Mouse (Mus musculus) urinary bladder, adult 2 months (tissue): ENCODE results near the gene Coasy. TPM values are rescaled to one million over a fixed set of nuclear protein-coding genes. Genes with fewer than 3 reads are reported as not detected.

Experiments
- DNase-seq: peaks from one replicate; pipeline ENCODE4 v3.0.0; 2022; ENCODE audit warnings: low spot score
- polyA plus RNA-seq: library from polyadenylated mRNA; depleted of rRNA; stranded (reverse); fragments of >200 nt; gene quantifications from 2 replicates; pipeline ENCODE4 v1.2.3, GENCODE M21; 2012; rRNA removed

Gene Coasy
- 25.8 and 38.8 TPM in 2 replicates for polyA plus RNA-seq

DNA sequence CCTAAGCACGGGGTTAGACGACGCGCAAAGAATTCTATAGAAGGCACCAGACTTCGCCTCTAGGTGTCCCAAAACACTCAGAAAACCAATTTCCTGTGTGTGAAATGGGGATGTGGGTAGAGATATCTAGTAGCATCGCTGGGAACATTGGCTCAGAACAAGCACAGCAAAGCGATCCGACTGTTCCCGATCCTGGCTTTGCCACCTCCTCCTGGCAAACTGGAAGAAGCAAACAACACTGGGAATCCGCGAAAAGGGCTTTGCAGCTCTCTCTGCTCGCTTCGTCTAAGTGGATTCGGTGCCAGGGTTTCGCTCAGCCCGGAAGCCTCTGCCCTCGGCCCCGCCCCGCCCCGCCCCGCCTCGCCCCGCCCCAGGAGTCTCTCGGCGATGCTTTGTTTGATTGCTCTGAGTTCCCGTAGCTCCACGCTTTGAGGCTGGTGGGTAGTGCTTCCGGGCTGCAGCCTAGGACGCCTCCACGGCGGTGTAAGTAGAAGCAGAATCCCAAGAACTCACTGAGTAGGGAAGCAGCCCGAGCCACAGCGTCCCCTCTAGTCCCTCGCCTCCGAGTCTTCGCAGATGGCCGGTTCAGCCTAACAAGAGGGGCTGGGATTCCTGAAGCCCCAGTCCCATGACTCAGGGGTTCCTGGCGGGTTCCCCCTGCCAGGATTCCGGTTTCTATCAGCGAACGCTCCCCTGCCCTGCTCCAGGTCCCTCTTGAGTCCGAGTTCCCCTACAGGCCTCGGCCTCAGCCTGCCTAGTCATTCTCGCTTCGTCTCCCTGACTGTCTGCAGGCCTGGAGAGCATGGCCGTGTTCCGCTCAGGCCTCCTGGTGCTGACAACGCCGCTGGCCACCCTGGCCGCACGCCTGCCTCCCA is at the start of gene Coasy:
Gene Coasy (plus strand): TSS at position 358 of the 875 bp plus-strand sequence.
- peak; percentile 63 for DNase-seq

DNA sequence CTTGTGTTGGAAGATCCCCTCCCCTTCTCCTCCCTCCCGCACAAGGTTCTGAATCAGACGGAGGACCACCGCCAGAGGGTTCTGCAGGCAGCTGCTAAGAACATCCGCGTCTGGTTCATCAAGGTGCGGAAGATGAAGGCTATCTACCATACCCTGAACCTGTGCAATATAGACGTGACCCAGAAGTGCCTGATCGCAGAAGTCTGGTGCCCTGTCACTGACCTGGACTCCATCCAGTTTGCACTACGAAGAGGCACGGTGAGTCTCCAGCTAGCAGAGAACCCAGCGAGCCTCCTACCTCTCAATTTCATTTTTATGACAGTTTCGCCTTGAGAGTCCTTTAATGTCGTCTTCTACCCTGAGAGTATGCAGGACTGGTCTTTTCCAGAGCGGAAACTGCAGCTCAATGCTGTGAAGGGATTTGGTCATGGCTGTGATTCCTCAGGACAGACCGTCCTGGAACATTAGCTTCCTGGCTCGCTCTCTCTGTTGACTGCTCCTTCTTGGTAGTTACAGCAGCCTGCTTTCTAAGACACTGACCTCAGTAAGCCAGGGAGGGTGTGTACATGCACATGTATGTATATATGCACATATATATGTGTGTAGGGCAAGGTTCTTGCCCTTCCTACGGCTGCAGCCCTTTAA is 48.4 kb upstream of the Coasy start:
- DNase-seq, result no peak

DNA sequence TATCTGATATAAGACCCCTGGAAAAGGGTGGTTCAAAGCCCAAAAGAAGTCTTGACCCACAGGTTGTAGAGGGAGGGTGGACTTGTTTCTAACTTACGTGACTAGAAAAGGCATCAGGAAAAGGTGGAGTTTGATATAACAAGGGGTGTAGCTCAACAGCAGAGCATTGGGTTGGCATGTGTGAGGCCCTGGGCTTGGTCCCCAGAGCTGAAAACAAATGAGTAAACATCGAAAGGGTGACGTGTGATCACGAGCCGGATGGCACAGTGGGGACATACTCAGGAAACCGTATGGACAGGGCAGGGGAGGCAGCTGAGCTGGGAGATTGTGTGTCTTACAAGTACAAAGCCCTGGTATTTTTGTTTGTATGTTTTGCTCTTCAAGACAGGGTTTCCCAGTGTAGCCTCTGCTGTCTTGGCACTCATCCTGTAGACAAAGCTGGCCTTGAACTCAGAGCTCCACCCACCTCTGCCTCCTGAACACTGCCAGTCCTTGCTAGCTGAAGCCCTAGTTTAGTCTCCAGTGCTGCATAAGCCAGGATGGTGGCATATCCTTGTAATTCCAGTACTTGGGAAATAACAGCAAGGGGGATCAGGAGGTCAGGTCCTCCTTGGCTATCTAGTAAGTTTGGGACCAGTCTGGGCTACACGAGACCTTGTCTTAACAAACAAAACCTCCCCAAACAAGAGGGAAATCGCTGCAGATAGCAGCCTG is 47.6 kb upstream of the Coasy start:
- no peak for DNase-seq

DNA sequence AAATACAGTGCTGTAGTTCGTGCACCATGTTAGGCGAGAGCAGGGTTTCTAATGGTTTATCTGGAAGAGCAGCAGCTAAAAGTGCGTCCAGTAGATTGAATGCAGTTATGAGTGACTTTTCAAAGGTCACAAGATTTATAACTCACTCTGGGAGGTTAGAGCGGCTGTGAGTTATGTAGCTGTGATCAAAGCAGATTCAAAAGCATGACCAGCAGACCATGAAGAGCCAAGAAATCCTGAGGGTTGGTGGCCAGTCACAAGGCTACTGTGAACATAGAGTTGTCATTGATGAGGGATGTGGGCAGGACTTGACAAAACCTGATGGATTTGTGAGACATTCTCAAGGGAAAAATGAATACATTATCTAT is 47.1 kb upstream of the Coasy start:
- DNase-seq, result no peak

DNA sequence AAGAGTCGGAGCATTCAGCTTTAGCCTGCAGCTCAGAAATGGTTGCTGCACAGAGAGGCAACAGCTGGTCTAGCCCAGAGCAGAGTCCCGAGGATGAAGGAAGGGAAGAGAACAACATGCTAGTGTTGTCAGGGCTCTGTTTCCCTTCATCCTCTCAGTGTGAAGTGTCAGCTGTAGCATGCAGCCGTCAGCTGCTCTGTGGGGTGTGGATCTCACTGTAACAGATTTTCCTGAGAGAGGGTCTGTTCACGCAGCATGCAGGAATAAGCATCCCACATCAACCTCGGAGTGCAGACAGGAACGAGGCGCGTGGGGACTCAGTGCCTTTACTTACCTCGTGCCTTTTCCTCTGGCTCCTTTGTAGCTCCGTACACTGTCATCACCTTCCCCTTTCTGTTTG is 44.6 kb upstream of the Coasy start:
- no peak for DNase-seq

- DNase-seq, result no peak
Measured at GRCm38 (mm10) chr11:101045826-101046225, 36.5 kb upstream of the Coasy start.

DNA sequence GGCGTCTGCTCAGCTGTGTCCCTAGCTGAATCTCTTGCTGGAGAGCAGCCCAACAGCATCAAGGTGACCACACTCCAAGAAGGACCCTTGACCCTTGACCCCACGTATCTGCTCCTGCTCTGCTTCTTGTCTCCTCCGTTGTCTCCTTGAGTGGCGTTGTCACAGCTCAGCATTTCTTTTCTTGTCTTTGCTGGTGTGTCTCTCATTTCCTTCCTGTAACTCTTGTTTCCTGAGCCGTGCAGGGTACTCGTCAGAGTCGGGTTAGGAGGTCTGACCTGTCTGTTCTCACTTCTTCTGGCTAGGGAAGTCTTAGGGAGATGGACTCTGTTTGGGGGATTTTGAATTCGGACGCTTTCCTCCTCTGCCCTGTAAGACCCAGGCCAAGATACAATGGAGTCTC is 35.9 kb upstream of the Coasy start:
- no peak for DNase-seq

- DNase-seq, result no peak
Measured at GRCm38 (mm10) chr11:101047502-101047901, 34.9 kb upstream of the Coasy start.

- DNase-seq, result no peak
Measured at GRCm38 (mm10) chr11:101050359-101050758, 32.0 kb upstream of the Coasy start.

DNA sequence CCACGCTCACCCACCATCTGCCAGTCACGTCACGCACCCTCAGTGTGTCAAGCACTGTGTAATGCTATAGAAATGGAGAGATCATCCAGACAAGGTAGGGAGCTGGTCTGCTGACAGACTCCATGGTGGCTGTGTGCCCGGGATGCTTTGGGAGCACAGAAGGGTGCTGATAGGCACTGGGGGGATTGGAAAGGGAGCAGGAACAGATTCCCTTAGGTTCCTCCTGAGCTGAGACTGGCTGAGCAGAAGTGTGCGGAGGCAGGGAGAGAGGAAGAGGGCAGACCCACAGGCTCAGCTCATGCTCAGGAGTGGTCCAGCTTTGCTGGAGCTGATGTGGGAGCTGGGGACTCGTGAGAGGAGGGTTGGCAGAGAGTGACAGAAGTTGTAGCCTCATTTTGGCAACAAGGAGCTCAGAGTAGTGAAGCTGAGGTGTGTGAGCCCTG is 31.3 kb upstream of the Coasy start:
- DNase-seq, result no peak

DNA sequence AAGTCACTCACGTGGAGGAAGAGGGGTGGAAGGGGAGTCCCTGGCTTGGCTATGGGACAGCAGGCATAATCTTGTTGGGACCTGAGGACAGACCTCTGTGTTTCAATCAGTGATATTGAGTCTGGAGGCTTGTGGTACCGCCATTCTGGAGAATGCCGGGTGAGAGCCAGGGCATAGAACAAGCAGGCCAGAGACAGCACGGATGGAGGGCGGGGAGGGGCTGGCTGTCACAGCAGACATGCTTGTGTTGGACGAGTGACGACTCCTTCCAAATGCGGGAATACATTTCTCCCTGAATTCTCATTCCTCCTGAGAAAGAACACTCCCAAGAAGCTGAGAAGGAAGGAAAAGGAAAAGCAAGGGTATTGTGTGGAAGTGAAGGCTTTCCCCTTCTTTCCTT is 30.7 kb upstream of the Coasy start:
- DNase-seq, result no peak

DNA sequence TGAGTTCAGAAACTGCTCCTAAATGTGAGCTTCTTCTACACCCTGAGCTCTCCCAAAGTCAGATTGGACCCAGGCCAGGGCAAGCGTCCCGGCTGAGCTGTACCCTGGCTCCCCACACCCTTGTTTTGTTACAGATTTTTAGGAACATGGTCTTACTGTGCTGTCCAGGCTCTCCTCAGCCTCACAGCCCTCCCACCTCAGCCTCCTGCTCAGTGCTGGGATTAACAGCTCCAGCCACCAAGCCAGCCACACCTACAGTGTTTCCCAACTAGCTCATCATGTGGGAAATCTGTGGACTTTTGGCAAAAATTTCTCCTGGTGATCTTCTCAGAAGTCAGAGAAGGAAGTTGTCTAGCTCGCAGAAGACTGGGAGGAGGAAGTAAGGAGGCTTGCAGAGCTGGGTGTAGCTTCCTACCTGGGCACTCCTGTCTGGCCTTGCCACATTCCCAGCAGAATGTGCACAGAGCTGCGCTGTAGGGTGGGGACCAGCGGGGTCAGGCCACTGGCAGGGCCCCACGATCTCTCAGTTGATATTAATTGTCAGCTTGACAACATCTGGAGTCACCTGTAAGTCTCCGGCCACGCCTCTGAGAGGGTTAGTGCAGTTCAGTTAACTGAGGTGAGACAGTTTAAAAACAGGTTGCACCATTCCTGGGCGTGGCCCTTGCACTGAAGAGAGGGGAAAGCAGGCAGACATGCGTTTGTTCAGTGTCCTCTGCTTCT is 29.5 kb upstream of the Coasy start:
- peak; percentile 44 for DNase-seq

DNA sequence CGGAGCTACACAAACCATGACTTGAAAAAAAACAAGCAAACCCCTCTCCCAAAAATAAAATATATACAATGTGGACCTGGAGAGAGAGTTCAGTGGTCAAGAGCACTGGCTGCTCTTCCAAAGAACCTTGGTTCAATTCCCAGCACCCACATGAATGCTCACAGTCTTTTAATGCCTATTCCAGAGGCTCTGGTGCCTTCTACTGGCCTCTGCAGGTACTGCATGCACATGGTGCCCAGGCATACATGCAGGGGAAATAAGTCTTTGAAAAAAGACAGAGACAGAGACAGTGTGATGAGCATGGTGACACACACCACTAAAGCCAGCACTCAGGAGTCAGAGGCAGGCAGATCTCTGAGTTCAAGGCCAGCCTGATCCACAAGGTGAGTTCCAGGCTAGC is 28.4 kb upstream of the Coasy start:
- no peak for DNase-seq

- DNase-seq, result peak; percentile 24
Measured at GRCm38 (mm10) chr11:101055418-101055817, 26.9 kb upstream of the Coasy start.

DNA sequence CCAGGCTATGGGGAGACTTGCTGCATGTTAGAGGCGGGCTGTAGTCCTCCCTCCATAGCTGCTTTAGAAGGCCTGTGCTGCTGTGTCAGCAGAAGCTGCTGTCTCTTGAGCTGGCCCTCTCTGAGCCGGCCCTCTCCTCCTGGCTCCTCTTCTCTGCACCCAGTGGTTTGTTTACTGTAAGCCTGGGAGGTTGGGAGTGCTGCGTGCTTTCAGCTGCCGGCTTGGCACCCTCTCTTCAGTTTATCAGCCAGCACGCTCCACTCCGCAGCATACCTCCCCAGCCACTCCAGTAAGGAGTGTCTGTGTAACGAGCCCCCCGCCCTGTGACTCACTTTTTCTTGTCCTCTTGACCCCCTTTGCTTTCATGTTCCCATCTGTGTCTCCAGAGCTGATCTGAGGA is 25.5 kb upstream of the Coasy start:
- peak; percentile 46 for DNase-seq

GRCm38 (mm10) chr11:101057860-101058259 is 24.5 kb upstream of the Coasy start:
- DNase-seq, result peak; percentile 68

DNA sequence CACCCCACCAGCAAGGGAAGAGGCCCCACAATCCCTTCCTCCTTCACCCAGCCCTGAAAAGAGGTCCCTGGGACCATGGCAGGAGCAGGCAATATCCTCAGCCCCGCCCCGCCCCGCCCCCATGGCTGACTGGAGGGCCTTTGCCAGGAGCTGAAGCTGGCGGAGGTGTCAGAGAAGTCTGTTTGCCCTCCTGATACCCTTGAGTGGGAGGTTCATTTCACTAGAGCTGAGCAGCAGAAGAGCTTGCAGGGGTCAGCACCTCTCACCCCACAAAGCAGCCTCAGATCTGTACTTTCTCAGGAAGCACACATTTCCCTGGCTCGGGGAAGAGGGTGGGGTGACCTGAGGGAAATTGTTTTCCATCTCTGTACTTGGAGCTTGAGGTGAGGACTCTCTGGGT is 23.6 kb upstream of the Coasy start:
- DNase-seq, result peak; percentile 32

- DNase-seq, result no peak
Measured at GRCm38 (mm10) chr11:101059473-101059872, 22.9 kb upstream of the Coasy start.

DNA sequence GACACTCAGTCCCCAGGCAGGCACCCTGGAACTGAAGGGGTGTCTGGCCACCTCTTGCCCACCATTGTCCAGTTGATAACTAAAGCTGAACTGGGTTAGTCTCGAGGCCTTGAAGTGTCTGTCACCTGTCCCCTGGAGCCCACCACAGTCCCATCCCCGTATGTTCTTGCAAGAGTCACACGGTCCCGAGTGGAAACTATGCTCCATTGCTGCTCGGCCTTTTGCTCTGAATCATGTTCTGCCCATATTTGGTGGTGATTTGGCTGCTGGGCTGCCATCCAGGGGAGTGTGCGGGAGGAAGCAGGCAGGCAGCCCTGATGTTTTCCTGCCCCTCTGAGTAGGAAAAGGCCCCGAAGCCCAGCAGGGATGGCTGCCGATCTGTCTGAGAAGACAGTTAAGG is 22.2 kb upstream of the Coasy start:
- DNase-seq, result peak; percentile 51

DNA sequence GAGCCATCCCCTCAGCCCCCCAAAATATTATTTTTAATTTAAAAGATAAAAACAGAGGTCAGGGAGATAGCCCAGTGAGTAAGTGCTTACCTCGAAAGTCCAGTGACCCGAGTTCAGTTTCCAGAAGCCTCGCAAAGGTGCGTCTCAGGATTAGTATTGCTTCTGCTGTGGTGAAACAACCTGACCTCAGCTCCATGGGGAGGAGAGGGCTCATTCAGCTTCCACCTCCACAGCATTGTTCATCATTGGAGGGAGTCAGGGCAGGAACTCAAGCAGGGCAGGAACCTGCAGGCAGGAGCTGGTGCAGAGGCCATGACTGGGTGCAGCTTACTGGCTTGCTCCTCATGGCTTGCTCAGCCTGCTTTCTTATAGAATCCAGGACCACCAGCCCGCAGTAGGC is 21.3 kb upstream of the Coasy start:
- DNase-seq, result no peak

GRCm38 (mm10) chr11:101062165-101062884 is 20.0 kb upstream of the Coasy start:
- DNase-seq, result no peak
